Mouse (Mus musculus) embryonic stem cell, embryonic (primary cell): Measurements from ENCODE around the gene Scgb2b11.
"Not testable (repeated sequence)": the region's sequence is repeated elsewhere in the genome, so short reads cannot be mapped to it uniquely, and the experiment has no call there.

Source experiments
- CTCF ChIA-PET, 4 experiments: fragments of 300-600 bp in 2 of 4; fragments of 350-600 bp in 2 of 4; sonication (Branson Sonifier 250); formaldehyde crosslinking; loops; one replicate each; lab custom pipeline; 2022; ENCODE audit warnings: inconsistent platforms in 2 of 4; lab: Charles Lee
- POLR2A ChIA-PET, 4 experiments: fragments of 300-600 bp in 2 of 4; fragments of 350-600 bp in 2 of 4; sonication (Branson Sonifier 250); formaldehyde crosslinking; loops; one replicate each; lab custom pipeline; 2022; ENCODE audit warnings: antibody characterized with exemption in 4 of 4, inconsistent platforms in 1 of 4; lab: Charles Lee

Gene Scgb2b11

DNA sequence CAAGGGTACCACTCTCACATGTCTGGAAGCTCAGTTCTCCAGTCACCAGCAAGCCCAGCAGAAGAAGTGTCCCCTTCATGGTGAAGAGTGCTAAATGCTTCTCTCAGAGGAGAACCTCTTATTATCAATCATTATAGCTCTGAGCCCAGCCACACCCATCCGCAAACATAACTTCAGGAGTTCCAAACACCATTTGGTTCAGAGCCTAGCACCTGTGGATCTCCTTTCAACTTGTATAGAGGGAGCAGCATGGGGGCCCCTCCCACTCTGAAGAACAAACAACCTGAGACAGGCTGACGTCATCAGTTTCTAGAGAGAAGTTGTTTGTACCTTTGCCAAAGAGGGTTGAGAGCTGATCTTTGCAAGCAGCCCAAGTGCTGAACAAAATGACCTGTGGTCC lies at the start of gene Scgb2b11:
Gene Scgb2b11, minus strand, starts transcription at position 101 of the 400 bp plus-strand sequence.
- POLR2A ChIA-PET, CTCF ChIA-PET: not testable (repeated sequence)

DNA sequence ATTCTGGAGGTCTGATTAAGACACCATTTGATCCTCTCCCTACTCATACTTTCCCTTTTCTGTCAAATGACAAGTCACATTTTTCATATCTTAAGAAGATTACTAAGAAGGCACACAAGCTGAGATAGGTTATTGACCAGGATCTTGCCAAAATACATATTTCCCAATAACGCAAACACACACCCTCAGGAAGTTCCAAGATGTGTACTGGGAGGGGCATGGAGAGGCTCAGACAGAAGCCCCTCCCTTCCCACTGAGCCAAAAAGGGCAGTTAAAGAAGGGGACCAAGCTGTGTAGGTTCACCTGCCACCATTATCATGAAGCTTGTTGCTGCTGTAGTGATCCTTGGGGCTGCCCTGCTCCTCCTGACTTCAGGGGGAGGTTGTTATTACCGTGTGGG lies 11.6 kb upstream of the Scgb2b11 start, which contains the start of gene Scgb1b11:
Gene Scgb1b11, plus strand, starts transcription at position 301 of the 400 bp plus-strand sequence.
- POLR2A ChIA-PET, CTCF ChIA-PET: not testable (repeated sequence)
